Mouse (Mus musculus): ENCODE results near the gene Sycp1. TPM values are rescaled to one million over a fixed set of nuclear protein-coding genes. Genes with fewer than 3 reads are reported as not detected.

The Sycp1 gene
- polyA plus RNA-seq, 2 experiments: 0.07 TPM; not detected in 1

DNA sequence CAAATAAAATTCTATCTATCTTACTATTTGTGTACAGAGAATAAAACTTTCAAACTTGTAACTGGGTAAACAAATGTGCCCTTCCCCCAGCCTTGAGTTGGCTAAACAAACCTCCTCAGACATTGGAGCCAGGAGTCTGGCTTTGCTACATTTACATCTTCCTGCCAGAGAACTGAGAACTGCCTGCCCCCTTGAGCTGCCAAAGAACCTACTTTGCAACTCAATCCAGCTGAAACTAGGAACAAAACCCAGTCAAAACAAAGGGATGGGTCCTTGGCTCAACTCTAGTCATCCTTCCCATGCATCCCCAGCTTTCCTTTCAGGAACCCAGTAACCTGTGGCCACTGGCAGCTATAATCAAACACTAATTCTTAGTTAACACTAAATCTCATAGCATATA, 87.2 kb downstream of the Sycp1 start:
- TF ChIP-seq CTCF (IDR thresholded peaks at IDR 0.05; ENCODE audit: low read depth): no peak
- no peak for TF ChIP-seq EP300 (IDR thresholded peaks at IDR 0.05; ENCODE audit: low read depth)
- Histone ChIP-seq H3K9ac (replicated peaks) (no peak overlapping the region), H3K9me3 (ENCODE audit: control insufficient read depth, low read length) (no peaks in the 10 kb centered on the region), H3K4me3 (ENCODE audit: insufficient read depth in 1 of 2, low read depth in 2 of 2, low read length in 2 of 2) (no peak overlapping the region), H3K36me3 (replicated peaks; ENCODE audit: control insufficient read depth, insufficient read depth, low read depth) (no peaks in the 10 kb centered on the region), H3K4me1 (replicated peaks; ENCODE audit: control insufficient read depth in 2 of 2, insufficient read depth in 2 of 2, low read length in 1 of 2) (no peaks in the 10 kb centered on the region), H3K27ac (no peak overlapping the region), H3K27me3 (ENCODE audit: control insufficient read depth, insufficient read depth, low read length) (no peaks in the 10 kb centered on the region), H3K4me2 (ENCODE audit: low read depth) (no peak overlapping the region)
- DNase-seq (ENCODE audit: low read depth in 3 of 3, low spot score in 3 of 3): no peak
- ATAC-seq (ENCODE audit: insufficient read depth): no peak

- no peaks in the 10 kb centered on the region for H3K4me1 ChIP-seq (replicated peaks; ENCODE audit: control insufficient read depth in 2 of 2, insufficient read depth in 2 of 2, low read length in 1 of 2)
- H3K4me3 ChIP-seq (ENCODE audit: insufficient read depth in 1 of 2, low read depth in 2 of 2, low read length in 2 of 2): no peak overlapping the region
- H3K27ac ChIP-seq: no peak overlapping the region
- ATAC-seq (ENCODE audit: insufficient read depth) (no peak), DNase-seq (ENCODE audit: low read depth in 3 of 3, low spot score in 3 of 3) (no peak)
- TF ChIP-seq EP300 (IDR thresholded peaks at IDR 0.05; ENCODE audit: low read depth): no peak
- peak; percentile 4; the same call in 1 of the 2 replicates for TF ChIP-seq CTCF (IDR thresholded peaks at IDR 0.05; ENCODE audit: low read depth)
- no peaks in the 10 kb centered on the region for H3K36me3 ChIP-seq (replicated peaks; ENCODE audit: control insufficient read depth, insufficient read depth, low read depth)
- 33% methylated on average over 1 of the region's 1 CpGs for WGBS (ENCODE audit: insufficient replicate concordance)
- H3K9me3 ChIP-seq (ENCODE audit: control insufficient read depth, low read length): no peaks in the 10 kb centered on the region
- no peak overlapping the region for H3K4me2 ChIP-seq (ENCODE audit: low read depth)
- no peaks in the 10 kb centered on the region for H3K27me3 ChIP-seq (ENCODE audit: control insufficient read depth, insufficient read depth, low read length)
- no peak overlapping the region for H3K9ac ChIP-seq (replicated peaks)
These were observed 93.5 kb downstream of the Sycp1 start for GRCm38 (mm10) chr3:102842386-102842785.

GRCm38 (mm10) chr3:102803937-102804336, 132.0 kb downstream of the Sycp1 start:
- Histone ChIP-seq H3K27me3 (ENCODE audit: control insufficient read depth, insufficient read depth, low read length) (no peaks in the 10 kb centered on the region), H3K4me1 (replicated peaks; ENCODE audit: control insufficient read depth in 2 of 2, insufficient read depth in 2 of 2, low read length in 1 of 2) (no peaks in the 10 kb centered on the region), H3K36me3 (replicated peaks; ENCODE audit: control insufficient read depth, insufficient read depth, low read depth) (no peaks in the 10 kb centered on the region), H3K27ac (no peak overlapping the region), H3K9me3 (ENCODE audit: control insufficient read depth, low read length) (no peaks in the 10 kb centered on the region), H3K4me3 (ENCODE audit: insufficient read depth in 1 of 2, low read depth in 2 of 2, low read length in 2 of 2) (no peak overlapping the region), H3K9ac (replicated peaks) (no peak overlapping the region), H3K4me2 (ENCODE audit: low read depth) (no peak overlapping the region)
- ATAC-seq (ENCODE audit: insufficient read depth) (no peak), DNase-seq (ENCODE audit: low read depth in 3 of 3, low spot score in 3 of 3) (peak; percentile 20 to 25 (median 23))
- WGBS (ENCODE audit: insufficient replicate concordance): 0% methylated on average over 3 of the region's 3 CpGs
- TF ChIP-seq CTCF (IDR thresholded peaks at IDR 0.05; ENCODE audit: low read depth) (peak; percentile 71), EP300 (IDR thresholded peaks at IDR 0.05; ENCODE audit: low read depth) (no peak)

GRCm38 (mm10) chr3:102787369-102787768, 148.5 kb downstream of the Sycp1 start:
- no peak overlapping the region for H3K9ac ChIP-seq (replicated peaks)
- H3K27ac ChIP-seq: no peak overlapping the region
- H3K27me3 ChIP-seq (ENCODE audit: control insufficient read depth, insufficient read depth, low read length): no peaks in the 10 kb centered on the region
- no peak for TF ChIP-seq EP300 (IDR thresholded peaks at IDR 0.05; ENCODE audit: low read depth)
- peak; percentile 8; the same call in 1 of the 2 replicates for TF ChIP-seq CTCF (IDR thresholded peaks at IDR 0.05; ENCODE audit: low read depth)
- 3% methylated on average over 4 of the region's 4 CpGs for WGBS (ENCODE audit: insufficient replicate concordance)
- H3K4me1 ChIP-seq (replicated peaks; ENCODE audit: control insufficient read depth in 2 of 2, insufficient read depth in 2 of 2, low read length in 1 of 2): no peaks in the 10 kb centered on the region
- H3K9me3 ChIP-seq (ENCODE audit: control insufficient read depth, low read length): no peaks in the 10 kb centered on the region
- H3K4me3 ChIP-seq (ENCODE audit: insufficient read depth in 1 of 2, low read depth in 2 of 2, low read length in 2 of 2): no peak overlapping the region
- no peak overlapping the region for H3K4me2 ChIP-seq (ENCODE audit: low read depth)
- H3K36me3 ChIP-seq (replicated peaks; ENCODE audit: control insufficient read depth, insufficient read depth, low read depth): no peaks in the 10 kb centered on the region
- no peak for DNase-seq (ENCODE audit: low read depth in 3 of 3, low spot score in 3 of 3)
- no peak for ATAC-seq (ENCODE audit: insufficient read depth)

- no peak for TF ChIP-seq CTCF (IDR thresholded peaks at IDR 0.05; ENCODE audit: low read depth)
- TF ChIP-seq EP300 (IDR thresholded peaks at IDR 0.05; ENCODE audit: low read depth): no peak
- DNase-seq (ENCODE audit: low read depth in 3 of 3, low spot score in 3 of 3): no peak
- no peak within 1 kb of the TSS for H3K27ac ChIP-seq
- no peaks in the 10 kb centered on the region for H3K9me3 ChIP-seq (ENCODE audit: control insufficient read depth, low read length)
- no peaks in the 10 kb centered on the region for H3K36me3 ChIP-seq (replicated peaks; ENCODE audit: control insufficient read depth, insufficient read depth, low read depth)
- no peaks in the 10 kb centered on the region for H3K27me3 ChIP-seq (ENCODE audit: control insufficient read depth, insufficient read depth, low read length)
- no peak within 1 kb of the TSS for H3K4me2 ChIP-seq (ENCODE audit: low read depth)
- H3K4me1 ChIP-seq (replicated peaks; ENCODE audit: control insufficient read depth in 2 of 2, insufficient read depth in 2 of 2, low read length in 1 of 2): no peaks in the 10 kb centered on the region
- no peak for ATAC-seq (ENCODE audit: insufficient read depth)
- WGBS (ENCODE audit: insufficient replicate concordance): 52% methylated on average over 2 of the region's 2 CpGs
- no peak within 1 kb of the TSS for H3K9ac ChIP-seq (replicated peaks)
- no peak within 1 kb of the TSS for H3K4me3 ChIP-seq (ENCODE audit: insufficient read depth in 1 of 2, low read depth in 2 of 2, low read length in 2 of 2)
These were observed 153.3 kb downstream of the Sycp1 start, which contains the start of gene Tshb for GRCm38 (mm10) chr3:102782618-102783017. TSS of gene Tshb (minus strand) at chr3:102782718.
